Mouse (Mus musculus) midbrain, postnatal 0 days (tissue): ENCODE results near the gene Mrgprh. TPM values are rescaled to one million over a fixed set of nuclear protein-coding genes. Genes with fewer than 3 reads are reported as not detected.

Source experiments
- ATAC-seq: fragments of 200-750 bp; cut with Nextera tagmentation; 2 replicates; pipeline ENCODE4 v1.8.0; 2017; ENCODE audit warnings: moderate number of reproducible peaks, mild to moderate bottlenecking, moderate TSS enrichment, moderate library complexity; ENCODE audit not compliant: low FRiP score
- DNase-seq: peaks from one replicate; pipeline ENCODE4 v3.0.0-alpha.2; 2015; ENCODE audit warnings: low spot score
- H3K27ac ChIP-seq: fragments of 300-500 bp; sonication (generic); 2 replicates; pipeline ENCODE4 v1.5.1; 2014; ENCODE audit warnings: low read depth, mild to moderate bottlenecking, low read length, mixed read lengths
- H3K27me3 ChIP-seq: fragments of 300-500 bp; sonication (generic); 2 replicates; pipeline ENCODE4 v1.6.1; 2014; ENCODE audit warnings: low read length, control low read depth, mixed read lengths; ENCODE audit not compliant: insufficient read depth
- H3K36me3 ChIP-seq: fragments of 300-500 bp; sonication (generic); 2 replicates; pipeline ENCODE4 v1.6.1; 2014; ENCODE audit warnings: low read length, control low read depth, mixed read lengths; ENCODE audit not compliant: insufficient read depth
- H3K4me1 ChIP-seq: fragments of 300-500 bp; sonication (generic); 2 replicates; pipeline ENCODE4 v1.6.1; 2014; ENCODE audit warnings: mild to moderate bottlenecking, control low read depth, antibody characterized with exemption, low read length, mixed read lengths; ENCODE audit not compliant: insufficient read depth
- H3K4me2 ChIP-seq: fragments of 300-500 bp; sonication (generic); 2 replicates; pipeline ENCODE4 v1.6.1; 2014; ENCODE audit warnings: low read depth, mild to moderate bottlenecking, low read length, mixed read lengths; ENCODE audit not compliant: poor library complexity, severe bottlenecking
- H3K4me3 ChIP-seq: fragments of 300-500 bp; sonication (generic); 2 replicates; pipeline ENCODE4 v1.5.1; 2014; ENCODE audit warnings: low read depth, mild to moderate bottlenecking, low read length, moderate library complexity
- H3K9ac ChIP-seq: fragments of 300-500 bp; sonication (generic); replicated peaks from 2 replicates; pipeline ENCODE4 v1.6.1; 2014; ENCODE audit warnings: mild to moderate bottlenecking, low read length, moderate library complexity, mixed read lengths; ENCODE audit not compliant: poor library complexity, severe bottlenecking
- H3K9me3 ChIP-seq: fragments of 300-500 bp; sonication (generic); 2 replicates; pipeline ENCODE4 v1.6.1; 2016; ENCODE audit warnings: low read length, control low read depth
- CTCF ChIP-seq: IDR thresholded peaks from 2 replicates; pipeline ENCODE4 v1.5.1; 2016; ENCODE audit warnings: antibody characterized with exemption, mild to moderate bottlenecking
- WGBS: fragments of 180-500 bp; shearing (Covaris S2); extraction: QIAGEN DNeasy Blood & Tissue Kit; methylation state at CpG from one replicate; pipeline ENCODE4 v1.1.7; 2014; 5-methylcytosine and 5-hydroxymethylcytosine counted together
- polyA plus RNA-seq: library from polyadenylated mRNA; unstranded; fragments of >200 nt; fragmentation: Nextera tagmentation; extraction: Ambion mirVana; gene quantifications from 2 replicates; pipeline ENCODE4 v1.2.1, GENCODE M21; 2015
- total RNA-seq: library from RNA; depleted of rRNA; stranded (reverse); fragments of >200 nt; gene quantifications from 2 replicates; pipeline ENCODE4 v1.2.3, GENCODE M21; 2014

Mrgprh gene
- total and polyA plus RNA-seq, 2 experiments from 2014 or later: not detected

DNA sequence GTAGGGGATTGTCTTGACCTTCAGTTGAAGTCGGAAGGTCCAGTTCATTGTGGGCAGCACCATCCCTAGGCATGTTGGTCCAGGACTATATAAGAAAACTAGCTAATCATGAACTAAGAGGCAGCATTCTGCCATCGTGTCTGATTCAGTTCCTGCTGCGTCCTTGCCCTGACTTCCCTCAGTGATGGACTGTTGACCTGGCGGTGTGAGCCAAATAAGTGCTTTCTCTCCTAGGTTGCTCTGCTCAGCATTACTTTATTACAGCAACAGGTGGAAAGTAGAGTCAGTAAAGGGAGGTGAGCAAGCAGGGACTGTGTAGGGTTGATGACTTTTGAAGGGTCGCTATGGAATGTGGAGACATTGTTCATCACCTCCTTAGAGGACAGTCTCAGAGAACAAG is 40.1 kb upstream of the Mrgprh start:
- no peaks in the 10 kb centered on the region for H3K36me3 ChIP-seq
- no peak overlapping the region for H3K27ac ChIP-seq
- DNase-seq: no peak
- no peak overlapping the region for H3K4me3 ChIP-seq
- H3K27me3 ChIP-seq: no peaks in the 10 kb centered on the region
- no peak for ATAC-seq
- H3K4me2 ChIP-seq: no peak overlapping the region
- TF ChIP-seq CTCF: no peak
- no peaks in the 10 kb centered on the region for H3K9me3 ChIP-seq
- H3K4me1 ChIP-seq: no peaks in the 10 kb centered on the region
- WGBS: 94% methylated on average over 5 of the region's 5 CpGs
- no peak overlapping the region for H3K9ac ChIP-seq

DNA sequence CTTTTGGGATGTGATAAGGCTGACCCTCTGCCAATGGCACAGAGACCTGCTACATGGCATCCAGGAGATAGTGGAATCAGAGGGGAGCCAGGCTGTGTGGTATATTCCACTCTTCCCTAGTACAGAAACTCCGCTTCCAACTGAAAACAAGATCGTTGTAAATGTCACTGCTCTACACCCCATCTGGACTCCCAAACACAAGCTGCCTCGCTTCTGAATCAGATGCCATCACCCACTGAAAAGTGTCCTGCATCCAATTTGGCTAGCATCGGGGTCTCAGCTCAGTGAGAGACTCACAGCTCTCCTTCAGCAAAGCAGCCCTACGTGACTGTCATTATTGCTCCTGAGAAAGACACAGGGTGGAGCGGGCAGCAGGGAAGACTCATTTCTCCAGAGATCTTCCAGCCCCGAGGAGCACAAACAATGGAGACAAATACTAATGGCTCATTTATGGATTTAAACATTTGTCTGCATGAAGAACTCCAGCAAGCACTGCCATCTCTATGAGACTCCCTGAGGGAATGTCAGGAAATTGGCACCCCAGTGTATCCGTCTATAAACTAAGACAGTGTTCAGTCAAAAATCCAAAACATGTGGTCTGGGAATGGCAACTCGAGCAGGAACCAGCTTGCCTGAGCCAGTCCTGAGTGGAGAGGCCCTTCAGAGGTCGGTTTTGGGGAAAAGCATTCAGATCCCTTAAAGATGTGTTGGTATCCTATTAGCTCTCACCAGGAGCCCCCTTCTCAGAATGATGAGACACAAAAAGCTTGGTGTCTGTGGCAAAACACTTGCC is 36.2 kb upstream of the Mrgprh start:
- no peak overlapping the region for H3K4me3 ChIP-seq
- no peaks in the 10 kb centered on the region for H3K27me3 ChIP-seq
- no peak overlapping the region for H3K27ac ChIP-seq
- H3K9ac ChIP-seq: no peak overlapping the region
- no peak overlapping the region for H3K4me2 ChIP-seq
- TF ChIP-seq CTCF: no peak
- H3K4me1 ChIP-seq: no peaks in the 10 kb centered on the region
- DNase-seq (no peak), ATAC-seq (no peak)
- WGBS: 69% methylated on average over 10 of the region's 10 CpGs
- H3K9me3 ChIP-seq: no peaks in the 10 kb centered on the region
- no peaks in the 10 kb centered on the region for H3K36me3 ChIP-seq

DNA sequence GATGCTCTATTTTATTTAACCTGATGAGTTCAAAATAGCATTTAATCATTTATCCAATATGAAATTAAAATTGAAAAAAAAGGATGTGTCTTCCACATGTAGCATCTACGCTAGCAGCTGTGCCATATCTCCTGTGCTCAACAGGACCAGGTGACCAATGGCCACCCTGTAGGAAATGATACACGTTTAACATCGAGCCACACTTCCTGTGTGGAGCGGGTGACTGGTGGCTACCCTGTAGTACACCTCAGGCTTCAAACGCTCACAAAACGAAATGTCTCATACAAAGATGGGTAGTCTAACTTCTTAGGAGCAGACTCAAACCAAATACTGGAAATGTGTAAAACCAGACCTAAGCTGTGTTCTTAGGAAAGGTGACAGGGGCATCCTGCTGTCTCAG is 32.0 kb upstream of the Mrgprh start:
- ATAC-seq (no peak), DNase-seq (no peak)
- H3K9me3 ChIP-seq: no peaks in the 10 kb centered on the region
- H3K4me2 ChIP-seq: no peak overlapping the region
- H3K36me3 ChIP-seq: no peaks in the 10 kb centered on the region
- TF ChIP-seq CTCF: no peak
- H3K9ac ChIP-seq: no peak overlapping the region
- no peak overlapping the region for H3K27ac ChIP-seq
- H3K27me3 ChIP-seq: no peaks in the 10 kb centered on the region
- WGBS: 85% methylated on average over 6 of the region's 6 CpGs
- no peak overlapping the region for H3K4me3 ChIP-seq
- no peaks in the 10 kb centered on the region for H3K4me1 ChIP-seq

DNA sequence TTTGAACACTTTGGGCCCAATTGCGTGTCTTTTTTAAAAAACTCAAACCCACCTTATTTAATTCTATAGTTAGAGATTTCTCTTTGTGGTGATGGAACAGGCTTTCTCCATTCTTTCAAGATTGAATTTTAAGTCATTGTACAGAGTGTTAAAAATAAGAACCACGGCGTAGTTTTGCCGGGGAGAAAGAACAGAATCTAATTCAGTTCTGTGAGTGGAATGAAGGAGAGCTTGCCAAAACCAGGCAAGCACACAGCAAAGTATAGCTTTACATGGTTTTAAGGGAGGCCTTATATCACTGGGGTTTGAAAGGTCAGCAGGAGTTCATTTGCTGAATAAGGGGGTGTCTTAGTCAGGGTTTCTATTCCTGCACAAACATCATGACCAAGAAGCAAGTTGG is 31.3 kb upstream of the Mrgprh start:
- WGBS: 88% methylated on average over 4 of the region's 4 CpGs
- no peak for ATAC-seq

DNA sequence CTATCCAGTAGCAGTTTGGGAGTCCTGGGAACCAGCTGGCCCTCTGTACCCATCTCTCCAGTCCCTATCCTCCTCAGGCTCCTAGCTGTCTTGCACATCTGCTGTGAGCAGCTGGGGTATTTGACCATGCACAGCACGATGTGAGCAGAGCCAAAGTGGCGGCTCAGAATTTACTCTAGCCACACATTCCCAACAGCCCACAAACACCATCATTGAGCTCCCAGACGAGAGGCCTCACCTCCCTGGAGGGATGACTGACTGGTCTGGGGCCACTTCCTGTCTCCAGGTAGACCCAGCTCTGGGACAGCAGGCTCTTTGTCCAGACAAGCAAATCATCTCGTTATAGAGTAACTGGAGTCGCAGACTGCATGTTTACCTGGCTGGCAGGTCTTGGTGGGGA is 30.0 kb upstream of the Mrgprh start:
- no peaks in the 10 kb centered on the region for H3K4me1 ChIP-seq
- H3K4me3 ChIP-seq: no peak overlapping the region
- H3K27me3 ChIP-seq: no peaks in the 10 kb centered on the region
- no peaks in the 10 kb centered on the region for H3K9me3 ChIP-seq
- ATAC-seq (no peak), DNase-seq (peak; percentile 31)
- H3K4me2 ChIP-seq: no peak overlapping the region
- H3K27ac ChIP-seq: no peak overlapping the region
- WGBS: 64% methylated on average over 5 of the region's 5 CpGs
- no peaks in the 10 kb centered on the region for H3K36me3 ChIP-seq
- no peak overlapping the region for H3K9ac ChIP-seq
- TF ChIP-seq CTCF: no peak

More for the DNA sequence above, 31.3 kb upstream of the Mrgprh start:
- TF ChIP-seq CTCF: no peak
- no peak for DNase-seq
- no peaks in the 10 kb centered on the region for H3K4me1 ChIP-seq
- H3K9me3 ChIP-seq: no peaks in the 10 kb centered on the region
- H3K9ac ChIP-seq: no peak overlapping the region
- H3K36me3 ChIP-seq: no peaks in the 10 kb centered on the region
- H3K4me3 ChIP-seq: no peak overlapping the region
- H3K4me2 ChIP-seq: no peak overlapping the region
- H3K27me3 ChIP-seq: no peaks in the 10 kb centered on the region
- H3K27ac ChIP-seq: no peak overlapping the region

DNA sequence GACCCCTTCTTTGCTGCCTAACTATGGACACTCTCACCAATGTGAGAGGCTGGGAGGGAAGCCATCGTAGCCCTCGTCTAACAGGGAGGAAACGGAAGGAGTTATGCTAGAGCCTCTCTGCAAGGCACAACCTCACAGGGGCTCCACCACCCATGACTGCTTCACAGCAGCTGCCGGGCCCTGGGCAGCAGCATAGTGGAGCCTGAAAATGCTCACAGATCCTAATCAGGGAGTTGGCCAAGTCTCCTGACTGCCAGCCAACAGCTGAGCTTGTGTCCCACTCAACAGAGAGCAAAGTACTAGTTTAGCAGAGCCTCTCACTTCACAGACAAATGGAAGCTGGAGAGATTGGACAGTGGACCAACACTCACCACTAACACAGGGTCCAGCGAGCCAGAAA is 29.4 kb upstream of the Mrgprh start:
- DNase-seq: peak; percentile 16
- no peak for ATAC-seq
- 74% methylated on average over 5 of the region's 5 CpGs for WGBS

More for the DNA sequence above, 29.4 kb upstream of the Mrgprh start:
- Histone ChIP-seq H3K9ac (no peak overlapping the region), H3K36me3 (no peaks in the 10 kb centered on the region), H3K27me3 (no peaks in the 10 kb centered on the region), H3K4me3 (no peak overlapping the region), H3K9me3 (no peaks in the 10 kb centered on the region), H3K27ac (no peak overlapping the region), H3K4me2 (no peak overlapping the region), H3K4me1 (no peaks in the 10 kb centered on the region)
- no peak for TF ChIP-seq CTCF
